Mouse (Mus musculus): ENCODE data around the gene Rai2. TPM values are rescaled to one million over a fixed set of nuclear protein-coding genes. Genes with fewer than 3 reads are reported as not detected.

The Rai2 gene
- polyA plus RNA-seq, 1 experiment: 3.8 TPM

- Histone ChIP-seq H3K27me3 (ENCODE audit: control insufficient read depth, insufficient read depth, low read length) (no peaks in the 10 kb centered on the region), H3K36me3 (ENCODE audit: control insufficient read depth, insufficient read depth, low read length) (no peaks in the 10 kb centered on the region), H3K4me1 (replicated peaks; ENCODE audit: control insufficient read depth, insufficient read depth, low read length) (no peaks in the 10 kb centered on the region), H3K27ac (ENCODE audit: control insufficient read depth, insufficient read depth, low read length) (no peak overlapping the region), H3K4me3 (ENCODE audit: control insufficient read depth, insufficient read depth, low read length) (no peak overlapping the region)
- no peak for DNase-seq
- no peak for TF ChIP-seq POLR2A (IDR thresholded peaks at IDR 0.05; ENCODE audit: control insufficient read depth, extremely low read depth, insufficient read depth, low read length, poor library complexity)
- TF ChIP-seq CTCF (IDR thresholded peaks at IDR 0.05; ENCODE audit: borderline replicate concordance, control insufficient read depth, extremely low read depth, insufficient read depth, low read length, poor library complexity): no peak
- WGBS: 88% methylated on average over 1 of the region's 1 CpGs
Observed at GRCm38 (mm10) chrX:161739374-161739773, 22.5 kb downstream of the Rai2 start.

DNA sequence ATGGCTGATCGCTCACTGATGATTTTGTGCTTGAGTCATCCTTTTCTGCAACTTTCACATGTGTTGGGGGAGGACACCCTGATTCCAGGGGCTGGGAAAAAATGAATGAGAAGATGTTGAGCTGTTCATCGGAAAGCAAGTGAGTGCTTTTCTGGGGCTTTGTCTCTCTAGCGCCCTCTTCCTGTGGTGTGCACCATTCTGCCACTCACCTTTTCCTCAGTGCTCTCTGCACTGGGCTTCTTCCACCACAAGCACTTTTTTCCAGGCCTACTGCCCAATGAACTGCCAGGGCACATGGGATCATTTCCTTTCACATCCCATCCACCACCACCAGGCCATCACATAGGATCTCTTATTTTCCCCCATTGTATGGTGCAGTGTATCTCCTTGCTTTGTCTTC lies 26.2 kb downstream of the Rai2 start:
- Histone ChIP-seq H3K4me3 (ENCODE audit: control insufficient read depth, insufficient read depth, low read length) (no peak overlapping the region), H3K27me3 (ENCODE audit: control insufficient read depth, insufficient read depth, low read length) (no peaks in the 10 kb centered on the region), H3K36me3 (ENCODE audit: control insufficient read depth, insufficient read depth, low read length) (no peaks in the 10 kb centered on the region), H3K27ac (ENCODE audit: control insufficient read depth, insufficient read depth, low read length) (no peak overlapping the region), H3K4me1 (replicated peaks; ENCODE audit: control insufficient read depth, insufficient read depth, low read length) (no peaks in the 10 kb centered on the region)
- 57% methylated on average over 3 of the region's 3 CpGs for WGBS
- no peak for TF ChIP-seq CTCF (IDR thresholded peaks at IDR 0.05; ENCODE audit: borderline replicate concordance, control insufficient read depth, extremely low read depth, insufficient read depth, low read length, poor library complexity)
- no peak for TF ChIP-seq POLR2A (IDR thresholded peaks at IDR 0.05; ENCODE audit: control insufficient read depth, extremely low read depth, insufficient read depth, low read length, poor library complexity)
- DNase-seq: no peak

DNA sequence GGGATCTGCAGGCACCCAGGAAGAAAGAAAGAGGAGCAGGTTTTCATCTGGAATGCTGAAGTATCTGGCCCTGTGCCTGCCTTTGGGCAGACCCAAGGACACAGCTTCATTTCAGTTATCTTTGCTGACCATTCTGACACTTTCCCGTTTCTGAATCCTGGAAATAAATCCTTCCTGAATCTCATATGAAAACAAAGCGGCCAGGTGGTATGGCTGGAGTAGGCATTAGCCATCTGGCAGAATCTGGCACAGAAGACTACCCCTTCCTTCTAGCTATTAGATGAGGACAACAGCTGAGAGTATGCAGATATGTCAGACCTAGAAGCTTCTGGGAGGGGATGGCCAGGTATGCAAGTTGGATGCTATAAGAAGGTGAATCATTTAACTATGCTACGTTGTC lies 28.4 kb downstream of the Rai2 start:
- DNase-seq: no peak
- H3K36me3 ChIP-seq (ENCODE audit: control insufficient read depth, insufficient read depth, low read length): no peaks in the 10 kb centered on the region
- TF ChIP-seq POLR2A (IDR thresholded peaks at IDR 0.05; ENCODE audit: control insufficient read depth, extremely low read depth, insufficient read depth, low read length, poor library complexity) (no peak), CTCF (IDR thresholded peaks at IDR 0.05; ENCODE audit: borderline replicate concordance, control insufficient read depth, extremely low read depth, insufficient read depth, low read length, poor library complexity) (no peak)
- WGBS: 89% methylated on average over 3 of the region's 3 CpGs
- no peaks in the 10 kb centered on the region for H3K4me1 ChIP-seq (replicated peaks; ENCODE audit: control insufficient read depth, insufficient read depth, low read length)
- no peak overlapping the region for H3K4me3 ChIP-seq (ENCODE audit: control insufficient read depth, insufficient read depth, low read length)
- H3K27ac ChIP-seq (ENCODE audit: control insufficient read depth, insufficient read depth, low read length): no peak overlapping the region
- H3K27me3 ChIP-seq (ENCODE audit: control insufficient read depth, insufficient read depth, low read length): no peaks in the 10 kb centered on the region

GRCm38 (mm10) chrX:161747337-161747736 lies 30.5 kb downstream of the Rai2 start:
- Histone ChIP-seq H3K4me1 (replicated peaks; ENCODE audit: control insufficient read depth, insufficient read depth, low read length) (no peaks in the 10 kb centered on the region), H3K4me3 (ENCODE audit: control insufficient read depth, insufficient read depth, low read length) (no peak overlapping the region), H3K27ac (ENCODE audit: control insufficient read depth, insufficient read depth, low read length) (no peak overlapping the region), H3K27me3 (ENCODE audit: control insufficient read depth, insufficient read depth, low read length) (no peaks in the 10 kb centered on the region), H3K36me3 (ENCODE audit: control insufficient read depth, insufficient read depth, low read length) (no peaks in the 10 kb centered on the region)
- 80% methylated on average over 2 of the region's 2 CpGs for WGBS
- TF ChIP-seq POLR2A (IDR thresholded peaks at IDR 0.05; ENCODE audit: control insufficient read depth, extremely low read depth, insufficient read depth, low read length, poor library complexity) (no peak), CTCF (IDR thresholded peaks at IDR 0.05; ENCODE audit: borderline replicate concordance, control insufficient read depth, extremely low read depth, insufficient read depth, low read length, poor library complexity) (no peak)
- no peak for DNase-seq

DNA sequence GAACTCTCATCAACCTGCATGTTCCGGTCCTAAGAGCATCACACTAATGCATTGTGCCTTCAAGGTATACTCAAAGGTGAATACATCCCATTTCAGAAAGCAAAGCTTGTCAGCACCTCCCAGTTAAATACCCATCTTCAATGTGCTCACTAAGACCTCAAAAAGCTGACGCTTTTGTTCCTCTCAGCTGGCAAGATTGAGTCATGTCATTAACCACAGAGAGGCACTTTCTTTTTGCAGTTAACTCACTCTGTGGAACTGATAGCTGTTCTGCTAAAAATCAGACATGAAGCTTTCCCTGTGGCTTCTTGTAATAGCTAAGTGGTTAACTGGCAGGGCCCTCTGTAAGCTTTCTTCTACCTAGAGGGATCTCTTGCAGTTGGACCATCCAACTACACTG lies 36.6 kb downstream of the Rai2 start:
- WGBS: 60% methylated on average over 2 of the region's 2 CpGs
- TF ChIP-seq POLR2A (IDR thresholded peaks at IDR 0.05; ENCODE audit: control insufficient read depth, extremely low read depth, insufficient read depth, low read length, poor library complexity) (no peak), CTCF (IDR thresholded peaks at IDR 0.05; ENCODE audit: borderline replicate concordance, control insufficient read depth, extremely low read depth, insufficient read depth, low read length, poor library complexity) (no peak)
- no peaks in the 10 kb centered on the region for H3K4me1 ChIP-seq (replicated peaks; ENCODE audit: control insufficient read depth, insufficient read depth, low read length)
- no peak for DNase-seq
- H3K27ac ChIP-seq (ENCODE audit: control insufficient read depth, insufficient read depth, low read length): no peak overlapping the region
- no peaks in the 10 kb centered on the region for H3K36me3 ChIP-seq (ENCODE audit: control insufficient read depth, insufficient read depth, low read length)
- H3K4me3 ChIP-seq (ENCODE audit: control insufficient read depth, insufficient read depth, low read length): no peak overlapping the region
- H3K27me3 ChIP-seq (ENCODE audit: control insufficient read depth, insufficient read depth, low read length): no peaks in the 10 kb centered on the region

- no peaks in the 10 kb centered on the region for H3K27me3 ChIP-seq (ENCODE audit: control insufficient read depth, insufficient read depth, low read length)
- TF ChIP-seq POLR2A (IDR thresholded peaks at IDR 0.05; ENCODE audit: control insufficient read depth, extremely low read depth, insufficient read depth, low read length, poor library complexity): no peak
- TF ChIP-seq CTCF (IDR thresholded peaks at IDR 0.05; ENCODE audit: borderline replicate concordance, control insufficient read depth, extremely low read depth, insufficient read depth, low read length, poor library complexity): no peak
- no peak overlapping the region for H3K27ac ChIP-seq (ENCODE audit: control insufficient read depth, insufficient read depth, low read length)
- WGBS: 84% methylated on average over 12 of the region's 12 CpGs
- no peak for DNase-seq
- H3K36me3 ChIP-seq (ENCODE audit: control insufficient read depth, insufficient read depth, low read length): no peaks in the 10 kb centered on the region
- no peak overlapping the region for H3K4me3 ChIP-seq (ENCODE audit: control insufficient read depth, insufficient read depth, low read length)
- H3K4me1 ChIP-seq (replicated peaks; ENCODE audit: control insufficient read depth, insufficient read depth, low read length): no peaks in the 10 kb centered on the region
Observed at GRCm38 (mm10) chrX:161776321-161776962, 59.6 kb downstream of the Rai2 start.

Data from thymus, adult 2 months (tissue).